In genomic region chr5:111863922-111864321, GRCm38 (mm10) we compare ENCODE assay signal across 16 mouse cellular contexts.
A peak's percentile ranks its signal among the peaks of the same experiment; 100 is the strongest.
DNase-seq lines count a peak whose midpoint lies in the region; ATAC-seq and TF ChIP-seq lines count a peak whose summit lies in the region.
"Had no signal": no experiment of that assay in that cellular context is flagged by ENCODE, and none has a peak within 500 bp of the region (broad histone marks: within the 10 kb centered on the region; RNA-seq: fewer than 3 reads in every experiment).

No protein-coding gene starts in this region.

- no peak for DNase-seq in hindbrain, embryonic 10.5 days (ENCODE audit: low spot score)
- peak; percentile 15 for DNase-seq in right cerebral cortex, adult 18-20 months
- DNase-seq in right cerebral cortex, postnatal 4 days = no peak
- no peak for DNase-seq in gastrocnemius, adult 18-20 months (ENCODE audit: low spot score)
- DNase-seq in midbrain, postnatal 0 days (ENCODE audit: low spot score) = no peak
- DNase-seq: adrenal gland, postnatal 10 days; cerebellum, adult 9-10 months; heart, adult 11 months; kidney, adult 18-20 months; kidney, postnatal 4 days; liver, embryonic 13.5 days had no signal

- H3K9me3 ChIP-seq in hindbrain, embryonic 10.5 days = peaks cover 6% of the 10 kb centered on the region; the same call in 1 of the 2 replicates
- no peaks in the 10 kb centered on the region for H3K9me3 ChIP-seq in hindbrain, embryonic 12.5 days (replicated peaks)
- no peaks in the 10 kb centered on the region for H3K9me3 ChIP-seq in forebrain, embryonic 16.5 days (ENCODE audit: control insufficient read depth, low read length)
- H3K9me3 ChIP-seq in midbrain, postnatal 0 days (ENCODE audit: low read length) = no peaks in the 10 kb centered on the region
- H3K9me3 ChIP-seq: hindbrain, embryonic 13.5 days; liver, embryonic 13.5 days had no signal

- no peak overlapping the region for H3K9ac ChIP-seq in hindbrain, embryonic 12.5 days
- H3K9ac ChIP-seq in forebrain, embryonic 16.5 days (replicated peaks; ENCODE audit: low read depth, low read length) = 0 out of 2 replicates have a peak overlapping the region, but pooled peaks have one; percentile 22
- no peak overlapping the region for H3K9ac ChIP-seq in midbrain, postnatal 0 days (replicated peaks; ENCODE audit: low read length, poor library complexity, severe bottlenecking)
- H3K9ac ChIP-seq: hindbrain, embryonic 13.5 days; liver, embryonic 13.5 days had no signal

- peaks cover 10% of the 10 kb centered on the region for H3K27me3 ChIP-seq in hindbrain, embryonic 10.5 days (ENCODE audit: insufficient read depth, poor library complexity, severe bottlenecking)
- peaks cover 5% of the 10 kb centered on the region; the same call in 1 of the 2 replicates for H3K27me3 ChIP-seq in hindbrain, embryonic 12.5 days
- H3K27me3 ChIP-seq in forebrain, embryonic 16.5 days (replicated peaks; ENCODE audit: control insufficient read depth, insufficient read depth, low read length) = no peaks in the 10 kb centered on the region
- H3K27me3 ChIP-seq in midbrain, postnatal 0 days (ENCODE audit: insufficient read depth, low read length) = no peaks in the 10 kb centered on the region
- H3K27me3 ChIP-seq: hindbrain, embryonic 13.5 days; liver, embryonic 13.5 days had no signal

- H3K4me3 ChIP-seq in hindbrain, embryonic 10.5 days = no peak overlapping the region
- no peak overlapping the region for H3K4me3 ChIP-seq in hindbrain, embryonic 12.5 days
- no peak overlapping the region for H3K4me3 ChIP-seq in forebrain, embryonic 16.5 days (replicated peaks; ENCODE audit: low read length)
- no peak overlapping the region for H3K4me3 ChIP-seq in midbrain, postnatal 0 days (ENCODE audit: low read depth, low read length)
- H3K4me3 ChIP-seq: erythroblast, embryonic 14.5 days; hindbrain, embryonic 13.5 days; liver, embryonic 13.5 days had no signal

- no peak for ATAC-seq in hindbrain, embryonic 12.5 days (ENCODE audit: low FRiP score)
- ATAC-seq in forebrain, embryonic 16.5 days = no peak
- no peak for ATAC-seq in midbrain, postnatal 0 days (ENCODE audit: low FRiP score)
- ATAC-seq: midbrain, embryonic 16.5 days had no signal

- no peak for TF ChIP-seq CTCF in midbrain, postnatal 0 days (IDR thresholded peaks at IDR 0.05)

- no peak overlapping the region for H3K4me2 ChIP-seq in hindbrain, embryonic 12.5 days (replicated peaks)
- no peak overlapping the region for H3K4me2 ChIP-seq in forebrain, embryonic 16.5 days (ENCODE audit: low read length)
- H3K4me2 ChIP-seq in midbrain, postnatal 0 days (ENCODE audit: low read depth, low read length, poor library complexity, severe bottlenecking) = no peak overlapping the region
- H3K4me2 ChIP-seq: hindbrain, embryonic 13.5 days; liver, embryonic 13.5 days had no signal

- H3K4me1 ChIP-seq in hindbrain, embryonic 10.5 days (replicated peaks) = peaks cover 6% of the 10 kb centered on the region; the same call in 1 of the 2 replicates
- 0 out of 2 replicates have a peak, but pooled peaks cover 2% of the 10 kb centered on the region for H3K4me1 ChIP-seq in hindbrain, embryonic 12.5 days
- peaks cover 13% of the 10 kb centered on the region for H3K4me1 ChIP-seq in forebrain, embryonic 16.5 days (replicated peaks; ENCODE audit: control insufficient read depth, insufficient read depth, low read length)
- H3K4me1 ChIP-seq in midbrain, postnatal 0 days (ENCODE audit: insufficient read depth, low read length) = no peaks in the 10 kb centered on the region
- H3K4me1 ChIP-seq: hindbrain, embryonic 13.5 days; liver, embryonic 13.5 days had no signal

- peak overlapping the region; percentile 56; the same call in 1 of the 2 replicates for H3K27ac ChIP-seq in hindbrain, embryonic 10.5 days
- H3K27ac ChIP-seq in hindbrain, embryonic 12.5 days = no peak overlapping the region
- H3K27ac ChIP-seq in forebrain, embryonic 16.5 days (ENCODE audit: low read length) = peak overlapping the region; percentile 73
- H3K27ac ChIP-seq in midbrain, postnatal 0 days (ENCODE audit: low read depth, low read length) = no peak overlapping the region
- H3K27ac ChIP-seq: hindbrain, embryonic 13.5 days; liver, embryonic 13.5 days had no signal

- H3K36me3 ChIP-seq in hindbrain, embryonic 10.5 days = no peaks in the 10 kb centered on the region
- H3K36me3 ChIP-seq in hindbrain, embryonic 12.5 days = no peaks in the 10 kb centered on the region
- no peaks in the 10 kb centered on the region for H3K36me3 ChIP-seq in forebrain, embryonic 16.5 days (ENCODE audit: control insufficient read depth, insufficient read depth)
- H3K36me3 ChIP-seq in midbrain, postnatal 0 days (ENCODE audit: insufficient read depth, low read length) = no peaks in the 10 kb centered on the region
- H3K36me3 ChIP-seq: hindbrain, embryonic 13.5 days; liver, embryonic 13.5 days had no signal

- 79% methylated on average over 7 of the region's 7 CpGs for WGBS in hindbrain, embryonic 10.5 days
- WGBS in hindbrain, embryonic 12.5 days = 78% methylated on average over 7 of the region's 7 CpGs
- WGBS in forebrain, embryonic 16.5 days = 59% methylated on average over 7 of the region's 7 CpGs
- WGBS in midbrain, postnatal 0 days = 79% methylated on average over 7 of the region's 7 CpGs

Comparison
In these comparisons a context has a peak if more than half of its experiments do, and no peak if none do; other contexts are left out.
1. H3K27ac ChIP-seq: peak in hindbrain, embryonic 10.5 days (single experiment) and forebrain, embryonic 16.5 days (single experiment); none in hindbrain, embryonic 12.5 days (single experiment) and midbrain, postnatal 0 days (single experiment).